Mouse (Mus musculus): Measurements from ENCODE around the gene Braf. TPM values are rescaled to one million over a fixed set of nuclear protein-coding genes. Genes with fewer than 3 reads are reported as not detected.
A peak's percentile ranks its signal among the peaks of the same experiment; 100 is the strongest.
"Not testable (repeated sequence)": the region's sequence is repeated elsewhere in the genome, so short reads cannot be mapped to it uniquely, and the experiment has no call there.

Braf gene
- 10 to 100 TPM; 14.9 to 16.4 (median 15.7) TPM for total RNA-seq (2022)

- DNase-seq (ENCODE audit: low spot score) = peak; percentile 76
These were observed at the start of gene Braf for GRCm38 (mm10) chr6:39724866-39725711. TSS of gene Braf (minus strand) at chr6:39725463.

GRCm38 (mm10) chr6:39775029-39775428 lies 49.8 kb upstream of the Braf start:
- no peak for DNase-seq (ENCODE audit: low spot score)

- DNase-seq (ENCODE audit: low spot score) = no peak
These were observed 32.0 kb upstream of the Braf start for GRCm38 (mm10) chr6:39757229-39757628.

- peak; percentile 28 for DNase-seq (ENCODE audit: low spot score)
These were observed 24.6 kb upstream of the Braf start for GRCm38 (mm10) chr6:39749881-39750280.

- no peak for DNase-seq (ENCODE audit: low spot score)
These were observed 21.8 kb upstream of the Braf start for GRCm38 (mm10) chr6:39747094-39747493.

- no peak for DNase-seq (ENCODE audit: low spot score)
These were observed 20.2 kb upstream of the Braf start for GRCm38 (mm10) chr6:39745456-39745855.

GRCm38 (mm10) chr6:39739698-39740097 lies 14.4 kb upstream of the Braf start:
- DNase-seq (ENCODE audit: low spot score) = not testable (repeated sequence)

GRCm38 (mm10) chr6:39728095-39728494 lies 2.8 kb upstream of the Braf start:
- DNase-seq (ENCODE audit: low spot score) = no peak

GRCm38 (mm10) chr6:39726149-39726548 lies 886 bp upstream of the Braf start:
- no peak for DNase-seq (ENCODE audit: low spot score)

GRCm38 (mm10) chr6:39724542-39724865 lies 759 bp downstream of the Braf start:
- DNase-seq (ENCODE audit: low spot score) = no peak

- no peak for DNase-seq (ENCODE audit: low spot score)
These were observed 1.2 kb downstream of the Braf start for GRCm38 (mm10) chr6:39724071-39724470.

GRCm38 (mm10) chr6:39718567-39718966 lies 6.7 kb downstream of the Braf start:
- DNase-seq (ENCODE audit: low spot score) = no peak

- no peak for DNase-seq (ENCODE audit: low spot score)
These were observed 8.2 kb downstream of the Braf start for GRCm38 (mm10) chr6:39717049-39717448.

- DNase-seq (ENCODE audit: low spot score) = no peak
These were observed 10.9 kb downstream of the Braf start for GRCm38 (mm10) chr6:39714341-39714740.

- no peak for DNase-seq (ENCODE audit: low spot score)
These were observed 11.9 kb downstream of the Braf start for GRCm38 (mm10) chr6:39713399-39713798.

GRCm38 (mm10) chr6:39705625-39706024 lies 19.6 kb downstream of the Braf start:
- DNase-seq (ENCODE audit: low spot score) = no peak

GRCm38 (mm10) chr6:39693126-39693525 lies 32.1 kb downstream of the Braf start:
- DNase-seq (ENCODE audit: low spot score) = no peak

GRCm38 (mm10) chr6:39686839-39687238 lies 38.4 kb downstream of the Braf start:
- DNase-seq (ENCODE audit: low spot score) = not testable (repeated sequence)

- DNase-seq (ENCODE audit: low spot score) = no peak
These were observed 43.5 kb downstream of the Braf start for GRCm38 (mm10) chr6:39681795-39682194.

- no peak for DNase-seq (ENCODE audit: low spot score)
These were observed 44.7 kb downstream of the Braf start for GRCm38 (mm10) chr6:39680524-39680923.

GRCm38 (mm10) chr6:39678241-39678640 lies 47.0 kb downstream of the Braf start:
- no peak for DNase-seq (ENCODE audit: low spot score)

GRCm38 (mm10) chr6:39675081-39675480 lies 50.2 kb downstream of the Braf start:
- DNase-seq (ENCODE audit: low spot score) = no peak

- DNase-seq (ENCODE audit: low spot score) = no peak
These were observed 114.0 kb downstream of the Braf start for GRCm38 (mm10) chr6:39611296-39611695.

GRCm38 (mm10) chr6:39610207-39610606 lies 115.1 kb downstream of the Braf start:
- DNase-seq (ENCODE audit: low spot score) = no peak

Data from heart, adult 8-10 months (tissue).